Mouse (Mus musculus): ENCODE data around the gene Fbxw4. TPM values are rescaled to one million over a fixed set of nuclear protein-coding genes. Genes with fewer than 3 reads are reported as not detected.
"Not testable (repeated sequence)": the region's sequence is repeated elsewhere in the genome, so short reads cannot be mapped to it uniquely, and the experiment has no call there.

Gene Fbxw4
- polyA plus RNA-seq, 2 experiments from 2014 or later, result 11.4 to 15.5 TPM

DNA sequence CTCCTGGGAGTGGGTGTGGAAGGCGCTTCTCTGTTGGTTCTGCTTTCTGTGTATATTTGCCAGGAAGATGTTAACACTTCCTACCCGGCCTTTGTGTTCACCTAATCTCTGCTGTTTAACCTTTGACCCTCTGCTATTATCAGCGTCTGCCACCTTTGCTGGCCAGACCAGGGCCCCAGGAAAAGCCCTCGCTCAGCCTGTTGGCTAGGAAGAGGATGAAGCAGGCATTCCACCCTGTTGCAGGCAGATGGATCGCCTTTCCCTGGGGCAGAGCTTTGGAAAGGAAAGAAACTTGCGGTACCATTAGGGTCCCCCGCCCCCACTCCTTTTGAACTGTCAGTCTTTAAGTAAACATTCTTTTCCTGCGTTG lies 84.5 kb downstream of the Fbxw4 start:
- ATAC-seq, result no peak

DNA sequence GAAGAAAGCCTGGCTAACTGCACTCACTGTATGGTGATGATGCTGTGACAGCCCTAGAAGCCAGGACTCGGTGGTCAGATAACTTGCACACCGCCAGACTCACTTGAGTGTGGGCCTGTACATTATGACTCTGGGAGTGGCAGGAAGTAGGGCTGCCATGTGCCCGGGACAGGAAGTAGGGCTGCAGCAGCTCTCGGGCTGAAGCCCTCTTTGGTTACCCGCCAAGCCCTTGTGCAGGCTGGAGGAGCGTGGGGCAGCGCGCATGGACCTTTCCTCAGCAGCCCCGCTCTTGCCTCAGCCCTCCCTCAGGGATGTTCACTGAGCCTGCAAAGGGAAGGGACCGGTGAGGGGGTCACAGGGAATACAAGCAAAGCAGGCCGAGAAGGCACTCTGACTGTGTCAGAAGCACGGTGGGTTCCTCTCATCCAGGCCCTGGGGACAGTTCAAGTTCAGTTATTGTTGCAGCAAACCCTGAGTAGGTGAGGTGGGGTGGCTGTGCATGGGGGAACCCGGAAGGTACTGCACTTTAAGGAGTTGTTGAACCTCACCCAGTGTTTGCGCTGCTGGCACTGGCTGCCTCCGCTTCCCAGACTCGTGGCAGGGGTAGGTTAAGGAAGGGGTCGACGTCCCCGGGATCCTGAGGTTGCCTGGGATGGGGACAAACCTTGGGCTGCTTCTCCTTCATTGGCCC lies 85.0 kb downstream of the Fbxw4 start:
- peak; percentile 60 for ATAC-seq

DNA sequence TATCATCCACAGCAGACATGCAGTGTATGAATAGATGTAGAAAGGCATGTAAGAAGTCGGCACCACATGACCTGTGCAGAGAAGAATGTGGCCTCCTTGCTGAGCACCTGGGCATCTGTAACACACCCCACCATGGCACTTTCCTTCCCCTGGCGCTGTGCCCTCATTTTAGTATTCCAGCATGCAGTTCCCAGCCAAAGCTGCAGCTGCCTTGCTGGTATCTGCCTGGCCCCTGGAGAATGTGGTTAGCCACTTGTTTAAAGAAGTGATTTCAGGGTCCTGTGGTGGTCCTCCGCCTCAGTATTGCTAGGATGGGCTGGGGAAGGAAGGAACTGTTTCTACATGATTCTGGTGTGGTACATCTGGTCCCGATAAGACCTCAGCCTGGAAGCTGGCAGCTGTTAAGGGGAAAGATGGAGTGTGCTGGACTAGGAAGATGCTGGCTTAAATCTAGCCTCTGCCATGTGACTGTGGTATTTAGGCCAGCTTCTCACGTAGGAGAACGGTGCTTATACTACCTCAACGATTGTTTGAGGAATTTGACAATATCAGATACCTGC lies 85.7 kb downstream of the Fbxw4 start:
- no peak for ATAC-seq

DNA sequence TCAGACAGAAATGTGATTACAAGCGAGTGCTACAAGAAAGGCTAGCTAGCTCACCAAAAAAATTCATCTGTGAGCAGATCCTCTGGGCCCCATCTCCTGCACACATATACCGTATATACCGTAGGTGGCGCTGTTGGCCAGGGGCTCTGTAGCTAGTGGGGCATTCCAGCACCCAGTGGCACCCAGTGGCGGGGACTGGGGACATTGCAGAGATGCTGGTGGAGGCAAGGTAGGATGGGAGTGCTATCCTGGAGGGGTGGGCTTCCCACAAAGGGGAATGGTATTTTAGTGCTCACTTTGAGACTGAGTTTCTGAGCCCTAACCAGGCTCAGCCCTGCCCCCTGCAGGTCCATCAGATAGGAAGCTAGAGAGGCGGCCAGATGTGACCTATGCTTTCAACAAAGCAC lies 86.2 kb downstream of the Fbxw4 start:
- ATAC-seq, result peak; percentile 74

DNA sequence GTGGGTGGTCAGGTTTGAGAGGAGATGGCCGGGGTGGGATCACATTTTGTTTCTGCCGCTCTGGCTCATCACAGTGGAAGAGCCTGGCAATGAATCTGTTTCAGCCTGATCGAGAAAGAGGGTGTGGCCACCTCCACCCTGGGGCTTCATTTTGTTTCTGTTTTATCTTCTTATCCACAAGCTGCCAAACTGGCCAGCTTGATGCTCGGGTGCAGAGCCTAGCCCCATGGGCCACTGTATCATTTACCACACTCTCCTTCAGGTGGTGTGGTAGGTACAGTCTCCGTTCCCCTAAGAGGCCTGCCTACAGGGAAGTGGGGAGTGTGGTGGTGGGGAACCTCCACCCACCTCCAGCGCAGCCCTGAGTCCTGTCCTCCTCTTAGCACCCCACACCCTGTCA lies 87.1 kb downstream of the Fbxw4 start:
- no peak for ATAC-seq

DNA sequence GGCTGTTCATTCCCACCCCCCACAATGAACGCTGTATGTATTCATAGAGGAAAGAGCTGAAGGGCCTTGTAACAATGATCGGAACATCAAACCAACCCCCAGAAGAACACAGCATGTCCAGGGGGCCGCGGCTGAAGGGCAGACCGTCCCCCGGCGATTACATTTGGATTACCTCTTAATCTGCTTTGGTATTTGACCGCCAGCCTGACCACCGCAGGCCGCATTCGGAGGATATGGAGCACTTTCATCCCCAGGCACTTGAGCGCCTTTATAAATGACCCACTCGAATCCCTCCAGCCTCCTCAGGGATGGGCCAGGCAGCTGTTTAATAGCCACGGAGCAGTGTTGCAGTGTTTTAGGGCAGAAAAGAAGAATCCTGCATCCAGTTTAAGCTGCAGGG lies 92.7 kb downstream of the Fbxw4 start:
- no peak for ATAC-seq

DNA sequence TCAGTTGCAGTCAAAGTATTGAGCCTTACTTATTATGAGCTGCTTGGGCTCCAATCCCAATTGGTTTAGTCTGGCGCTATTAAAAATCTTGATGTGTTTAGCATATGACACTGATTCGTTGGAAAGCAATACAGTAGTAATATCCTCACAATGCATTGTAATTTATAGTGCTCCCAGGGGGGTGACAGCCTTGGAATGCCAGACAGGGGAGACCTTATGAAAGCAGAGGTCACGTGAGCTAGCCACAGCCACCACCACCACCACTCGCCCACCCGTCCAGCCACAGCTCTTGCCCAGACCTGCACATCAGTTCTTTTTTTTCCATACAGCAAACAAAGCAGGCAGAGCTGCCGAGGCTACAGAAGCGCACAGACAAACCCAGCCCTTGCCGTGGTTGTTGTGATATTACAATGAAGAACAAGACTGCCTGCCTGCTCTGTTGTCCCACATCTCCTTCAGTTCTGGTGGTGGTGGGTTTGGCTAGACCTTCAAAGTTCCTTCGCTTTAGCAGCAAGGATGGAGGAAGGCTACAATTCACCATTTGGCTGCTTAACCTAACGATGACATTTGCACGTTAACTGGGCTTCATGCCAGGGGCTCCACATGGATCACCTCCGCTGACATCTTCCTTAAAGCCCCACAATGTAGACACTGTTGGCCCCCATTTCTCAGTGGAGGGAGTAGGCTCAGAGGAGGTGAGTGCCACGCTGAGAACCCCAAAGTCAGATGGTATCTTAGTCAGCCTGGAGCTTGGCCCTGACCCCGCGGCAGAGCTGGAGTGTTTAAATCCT lies 94.0 kb downstream of the Fbxw4 start:
- ATAC-seq, result no peak

DNA sequence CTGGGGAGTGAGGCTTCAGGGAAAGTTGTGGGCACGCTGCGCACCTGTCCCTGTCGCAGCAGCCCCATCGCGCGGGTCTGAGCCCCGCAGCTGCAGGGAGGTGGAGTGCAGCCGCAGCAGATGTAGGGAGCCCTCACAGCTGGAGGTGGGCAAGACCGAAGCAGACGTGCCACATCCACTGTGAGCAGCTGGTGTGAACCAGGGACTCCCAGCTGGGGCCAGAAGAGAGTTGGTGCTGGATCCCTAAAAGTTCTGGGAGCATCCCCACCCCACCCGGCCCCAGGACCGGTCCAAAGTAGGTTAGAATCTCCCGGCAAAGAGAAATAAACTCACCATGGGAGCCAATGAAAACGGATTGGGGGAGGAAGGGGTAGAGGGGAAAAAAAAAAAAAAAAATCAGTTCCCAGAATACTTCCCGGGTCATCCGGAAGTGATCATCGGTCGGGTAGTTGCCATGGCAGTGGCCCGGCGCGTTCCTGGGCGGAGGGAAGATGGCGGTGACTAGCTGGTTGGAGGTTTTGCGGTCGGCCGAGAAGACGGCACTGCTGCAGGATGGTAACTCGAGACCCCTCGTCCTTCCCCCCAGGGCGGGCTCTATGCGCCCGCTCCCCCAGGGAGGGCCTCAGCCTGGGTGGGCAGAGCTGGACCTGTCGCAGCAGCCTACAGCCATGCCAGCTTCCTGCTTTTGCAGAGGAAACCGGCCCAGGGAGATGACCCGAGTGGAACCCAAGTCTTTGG lies 99.8 kb downstream of the Fbxw4 start, which contains the start of the genes Poll and Gm17018:
Gene Poll (minus strand): TSS at position 379 of the 738 bp plus-strand sequence.
Gene Gm17018 (plus strand): TSS at position 463 of the 738 bp plus-strand sequence.
- ATAC-seq, result peak; percentile 97

DNA sequence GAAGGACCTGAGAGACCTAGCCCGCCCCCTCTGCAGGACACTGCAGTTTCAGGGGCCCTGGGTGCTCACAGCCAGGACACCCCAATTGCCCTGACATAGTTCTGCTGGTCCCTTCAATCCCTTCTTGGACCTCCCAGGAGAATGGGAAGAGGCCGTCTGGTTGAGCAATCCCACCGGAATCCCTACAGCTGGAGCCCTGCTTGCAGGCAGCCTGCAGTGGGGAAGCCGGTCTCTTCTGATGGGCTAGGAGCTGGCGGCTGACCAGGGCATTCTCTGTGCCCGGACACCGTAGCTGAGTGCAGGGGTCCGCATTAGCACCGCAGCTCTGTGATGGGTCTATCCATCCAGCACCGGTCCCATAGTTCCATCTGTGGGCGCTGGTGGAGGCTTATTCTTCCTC lies 106.0 kb downstream of the Fbxw4 start:
- ATAC-seq, result no peak

DNA sequence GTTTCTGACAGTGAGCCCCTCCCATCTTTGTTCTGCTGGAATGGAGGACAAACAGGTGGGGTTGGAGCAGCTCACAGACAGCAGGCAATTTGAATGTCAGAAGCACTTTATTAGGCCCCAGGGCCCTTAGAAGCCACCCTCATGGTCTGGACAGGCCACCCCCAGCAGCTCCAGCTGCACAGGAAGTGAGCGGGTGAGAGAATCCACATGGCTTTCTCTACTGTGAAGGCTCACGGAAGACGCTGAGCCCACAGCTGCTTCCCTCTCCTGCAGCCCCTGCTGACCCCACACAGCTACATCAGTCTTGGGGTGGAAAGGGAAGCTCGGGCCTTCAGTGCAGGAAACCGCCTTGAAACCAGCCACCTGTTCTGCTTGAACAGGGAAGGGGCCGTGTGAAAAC lies 107.9 kb downstream of the Fbxw4 start:
- ATAC-seq, result no peak

DNA sequence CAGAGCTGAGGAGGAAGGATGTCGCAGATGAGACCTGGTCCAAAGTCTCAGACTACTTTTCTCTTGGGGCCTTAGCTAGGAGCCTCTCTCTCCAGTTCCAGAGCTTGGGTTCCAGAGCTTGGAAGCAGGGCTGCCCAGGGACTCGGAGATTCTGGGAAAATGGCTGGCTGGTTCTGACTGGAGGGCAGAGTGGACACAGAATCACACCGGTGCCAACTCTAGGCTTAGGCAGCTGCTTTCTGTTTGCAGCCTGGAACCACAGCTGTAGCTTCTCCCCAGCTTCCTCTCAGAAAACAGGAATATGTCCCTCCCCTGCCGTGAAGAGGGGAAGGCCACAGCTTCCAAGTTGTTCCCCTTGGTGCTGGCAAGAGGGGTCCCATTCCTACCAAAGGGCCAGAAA lies 110.2 kb downstream of the Fbxw4 start:
- ATAC-seq, result no peak

DNA sequence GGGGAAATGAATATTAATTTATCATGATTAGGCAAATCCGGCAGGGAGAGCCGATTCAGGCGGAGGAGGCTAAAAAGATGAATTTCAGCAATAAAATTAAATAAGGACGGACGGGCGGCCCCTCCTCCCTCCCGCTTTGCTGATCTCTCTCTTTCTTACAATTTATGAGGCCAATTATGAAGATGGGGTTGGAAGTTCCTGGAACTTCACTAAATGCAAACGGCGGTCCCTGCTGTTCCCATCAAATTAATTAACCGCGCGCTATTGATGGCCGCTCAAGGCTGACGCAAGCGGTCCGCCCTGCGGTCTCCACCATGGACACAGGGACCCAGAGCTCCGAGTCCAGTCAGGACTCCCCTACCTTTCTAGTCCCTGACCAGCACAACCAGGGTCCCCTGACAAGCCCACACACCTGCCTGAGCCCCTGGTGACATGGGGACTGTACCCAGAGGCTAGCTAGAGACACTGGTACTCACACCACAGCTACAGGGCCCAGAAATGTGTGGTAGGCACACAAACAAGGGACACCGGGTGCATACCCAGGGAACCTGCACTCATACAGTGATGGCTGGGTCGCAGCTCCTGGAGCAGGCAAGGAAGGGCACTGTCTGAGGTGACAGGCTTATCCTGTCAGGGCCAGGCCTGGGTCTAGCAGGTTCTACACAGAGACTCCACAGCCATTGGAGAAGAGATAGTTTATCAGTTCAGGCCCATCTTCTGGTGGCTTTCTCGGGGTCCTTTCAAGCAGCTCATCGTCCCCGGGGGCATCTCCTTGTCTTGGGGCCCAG lies 110.8 kb downstream of the Fbxw4 start:
- ATAC-seq, result no peak

DNA sequence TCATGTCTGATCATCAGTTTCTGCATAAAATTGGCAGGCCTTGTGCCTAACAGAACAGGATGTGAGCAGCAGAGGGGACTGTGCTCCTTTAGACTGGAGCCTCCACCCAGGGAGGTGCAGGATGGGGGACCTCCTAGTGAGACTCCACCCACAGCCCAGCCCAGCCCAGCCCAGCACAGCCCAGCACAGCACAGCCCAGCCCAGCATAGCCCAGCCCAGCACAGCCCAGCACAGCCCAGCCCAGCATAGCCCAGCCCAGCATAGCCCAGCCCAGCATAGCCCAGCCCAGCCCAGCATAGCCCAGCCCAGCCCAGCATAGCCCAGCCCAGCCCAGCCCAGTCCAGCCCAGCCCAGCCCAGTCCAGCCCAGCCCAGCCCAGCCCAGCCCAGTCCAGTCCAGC lies 111.9 kb downstream of the Fbxw4 start:
- not testable (repeated sequence) for ATAC-seq

DNA sequence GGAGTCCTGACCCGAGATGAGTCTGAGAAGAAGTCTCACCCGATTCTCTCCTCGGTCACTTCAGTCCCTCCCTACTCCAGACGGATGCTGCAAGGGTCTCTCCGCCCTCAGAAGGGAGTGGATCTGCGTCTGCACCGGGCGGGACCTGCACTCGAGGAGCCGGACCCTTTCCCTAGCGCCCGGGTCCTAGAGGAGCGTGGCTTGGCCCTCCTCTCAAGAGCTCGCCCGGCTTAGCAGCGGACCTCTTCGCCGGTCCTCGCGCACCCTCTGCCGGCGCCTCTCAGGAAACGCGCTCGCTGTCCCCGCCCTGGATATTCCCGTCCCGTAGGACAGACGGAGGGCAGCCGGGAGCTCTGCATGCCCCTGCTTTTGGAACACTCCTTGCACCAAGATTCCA lies 115.2 kb downstream of the Fbxw4 start:
- ATAC-seq, result peak; percentile 81

DNA sequence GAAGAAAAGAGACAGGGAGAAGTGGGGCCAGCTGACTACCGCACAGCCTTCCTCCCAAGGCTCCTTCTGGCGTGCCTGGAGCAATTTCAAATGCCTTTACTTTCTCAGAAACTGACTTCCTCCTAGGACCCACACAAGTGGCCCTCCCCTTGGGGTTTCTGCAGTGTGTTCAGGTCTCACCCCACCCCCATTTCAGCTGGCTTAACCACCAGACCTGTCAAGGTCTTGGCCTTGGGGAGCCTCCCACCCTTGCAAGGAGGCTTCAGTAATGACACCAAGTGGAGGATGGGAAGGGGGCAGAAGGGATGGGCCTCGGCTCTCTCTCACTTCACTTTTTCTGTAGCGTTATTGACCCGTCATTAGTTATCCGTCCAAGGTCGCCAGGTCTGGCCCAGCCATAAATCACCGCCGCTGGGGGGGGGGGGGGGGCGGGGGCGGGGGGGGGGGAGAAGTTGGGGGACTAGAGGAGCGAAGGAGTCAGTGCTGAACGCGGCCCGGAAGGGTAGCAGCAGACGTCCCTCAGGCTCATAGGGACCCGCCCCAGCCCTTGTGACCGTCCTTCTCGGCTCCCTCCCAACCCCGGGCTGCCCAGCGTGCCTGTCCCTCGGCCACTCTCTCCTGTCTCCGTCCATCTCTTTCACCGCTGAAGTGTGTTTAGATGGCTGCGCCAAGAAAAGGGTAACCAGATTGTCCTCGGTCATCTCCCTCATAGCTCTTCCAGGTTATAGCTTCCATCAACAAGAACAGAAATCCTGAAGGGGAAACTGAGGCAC lies 115.8 kb downstream of the Fbxw4 start:
- ATAC-seq, result no peak

DNA sequence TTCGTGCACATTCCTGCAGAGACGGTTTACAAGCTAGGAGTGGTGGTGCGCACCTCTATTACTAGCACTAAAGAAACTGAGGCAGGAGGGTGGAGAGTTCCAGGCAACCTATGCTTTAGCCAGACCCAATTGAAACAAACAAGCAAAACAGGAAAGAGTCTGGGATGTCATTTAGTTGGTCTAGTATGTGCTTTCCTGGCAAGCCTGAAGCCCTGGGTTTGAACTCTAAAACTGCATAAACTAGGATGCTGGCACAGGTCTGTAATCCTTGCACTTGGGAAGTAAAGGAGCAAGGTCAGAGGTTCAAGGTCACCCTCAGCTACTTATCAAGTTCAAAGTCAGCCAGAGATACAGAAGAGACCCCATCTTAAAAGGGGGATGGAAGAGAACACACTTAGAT lies 118.1 kb downstream of the Fbxw4 start:
- ATAC-seq, result no peak

DNA sequence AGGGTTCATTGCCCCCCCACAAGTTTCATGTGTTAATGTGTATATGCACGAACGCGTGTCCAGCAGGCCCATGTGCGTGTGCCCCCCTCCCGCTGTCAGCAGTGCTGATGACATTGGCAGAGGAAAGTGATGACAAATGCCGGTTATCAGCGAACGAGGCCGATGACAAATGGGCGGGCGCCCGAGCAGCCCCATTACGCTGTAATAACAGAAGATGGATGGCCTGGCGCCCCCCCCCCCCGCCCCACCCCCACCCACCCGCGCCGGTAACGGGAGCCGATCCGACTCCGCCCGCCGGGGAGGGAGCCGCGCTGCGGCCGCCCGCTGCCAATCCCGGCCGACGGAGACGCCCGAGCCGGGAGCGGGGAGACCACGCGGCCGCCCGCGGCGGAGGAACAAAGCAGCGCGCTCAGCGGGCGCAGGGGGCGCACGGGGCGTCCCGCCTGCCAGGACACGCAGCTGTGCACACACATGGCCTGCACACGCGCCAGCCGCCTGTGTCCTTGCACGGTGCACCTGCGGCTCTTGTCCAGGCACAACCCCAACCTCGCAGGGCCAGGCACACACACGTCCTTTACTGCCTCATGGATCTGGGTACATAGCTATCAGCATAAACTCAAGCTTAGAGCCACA lies 118.6 kb downstream of the Fbxw4 start:
- ATAC-seq, result no peak

DNA sequence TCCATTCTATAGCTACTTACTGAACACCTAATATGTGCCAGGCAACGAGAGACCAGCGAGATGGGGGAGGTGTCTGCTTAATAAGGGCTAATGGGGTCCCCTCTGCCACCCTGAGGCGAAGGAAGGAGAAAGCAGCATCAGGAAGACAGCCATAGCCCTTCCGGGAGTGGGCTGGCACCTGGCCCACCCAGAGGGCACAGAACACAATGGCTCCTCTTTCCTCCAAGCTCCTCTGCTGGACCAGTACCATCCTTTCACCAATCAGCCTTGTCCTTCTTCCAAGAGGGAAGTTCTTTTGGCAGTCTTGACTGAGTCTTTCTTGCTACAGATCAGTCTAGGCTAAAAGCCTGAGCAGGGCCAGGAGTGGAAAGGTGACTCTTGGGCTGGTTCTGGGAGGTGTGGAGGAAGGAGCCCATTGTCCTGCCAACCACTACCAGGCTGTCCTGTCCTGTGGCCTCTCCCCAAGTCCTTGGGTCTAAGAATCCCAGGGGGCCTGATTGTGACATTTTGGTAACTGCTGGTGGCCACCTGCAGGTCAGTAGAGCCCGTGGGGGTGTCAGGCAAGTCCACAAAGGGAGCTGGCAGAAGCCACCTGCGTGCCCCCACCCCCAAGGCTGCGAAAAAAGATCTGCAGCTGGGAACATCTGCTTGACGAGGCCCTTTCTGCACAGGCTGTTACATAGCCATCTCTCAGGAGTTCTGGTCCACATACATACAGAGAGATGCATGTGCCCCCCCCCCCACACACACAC lies 119.3 kb downstream of the Fbxw4 start:
- ATAC-seq, result no peak

DNA sequence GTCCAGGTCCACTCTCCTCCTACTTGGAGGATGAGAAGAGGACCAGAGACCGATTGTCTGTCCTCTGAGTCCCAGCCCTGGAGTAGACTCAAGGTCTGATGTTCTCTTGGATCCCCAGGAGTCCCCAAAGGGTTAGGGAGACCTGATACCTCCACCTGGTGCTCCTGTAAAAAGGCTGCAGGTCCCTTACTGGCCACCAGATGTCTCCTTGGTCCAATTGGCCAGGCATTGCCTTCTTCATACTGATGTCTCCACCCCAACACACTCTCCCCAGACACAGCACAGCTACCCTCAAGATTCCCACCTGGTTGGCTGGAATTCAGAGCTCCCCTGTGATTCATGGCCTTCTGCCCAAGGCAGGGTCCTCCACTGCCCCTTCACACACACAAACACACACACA lies 122.6 kb downstream of the Fbxw4 start:
- peak; percentile 72 for ATAC-seq

DNA sequence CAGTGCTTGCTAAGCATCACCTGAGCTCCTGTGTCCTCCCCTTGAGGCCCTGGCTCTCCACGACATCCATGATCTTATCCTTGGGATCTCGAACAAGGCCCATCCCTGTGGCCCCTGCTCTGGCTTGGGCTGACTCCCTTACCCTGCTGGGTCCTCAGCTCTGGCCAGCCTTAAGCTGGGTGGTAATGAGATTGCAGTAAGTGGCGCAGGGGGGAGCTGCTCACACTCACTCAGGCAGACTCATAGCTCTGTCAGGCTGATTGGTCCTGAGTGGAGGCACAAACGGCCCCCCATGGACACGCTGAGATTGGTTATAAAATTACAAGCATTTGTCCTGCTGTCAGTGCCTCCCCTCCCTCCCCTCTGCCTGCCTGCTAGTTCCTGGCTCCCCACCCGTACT lies 124.2 kb downstream of the Fbxw4 start:
- ATAC-seq, result no peak
